Mouse (Mus musculus) A20 (cell line): ENCODE measurements around the gene Dnajb4.
"Not testable (repeated sequence)": the region's sequence is repeated elsewhere in the genome, so short reads cannot be mapped to it uniquely, and the experiment has no call there.

Experiments used
- DNase-seq: peaks from one replicate; pipeline ENCODE4 v3.0.0-alpha.2; 2011; ENCODE audit warnings: low read depth, low spot score

The Dnajb4 gene

DNA sequence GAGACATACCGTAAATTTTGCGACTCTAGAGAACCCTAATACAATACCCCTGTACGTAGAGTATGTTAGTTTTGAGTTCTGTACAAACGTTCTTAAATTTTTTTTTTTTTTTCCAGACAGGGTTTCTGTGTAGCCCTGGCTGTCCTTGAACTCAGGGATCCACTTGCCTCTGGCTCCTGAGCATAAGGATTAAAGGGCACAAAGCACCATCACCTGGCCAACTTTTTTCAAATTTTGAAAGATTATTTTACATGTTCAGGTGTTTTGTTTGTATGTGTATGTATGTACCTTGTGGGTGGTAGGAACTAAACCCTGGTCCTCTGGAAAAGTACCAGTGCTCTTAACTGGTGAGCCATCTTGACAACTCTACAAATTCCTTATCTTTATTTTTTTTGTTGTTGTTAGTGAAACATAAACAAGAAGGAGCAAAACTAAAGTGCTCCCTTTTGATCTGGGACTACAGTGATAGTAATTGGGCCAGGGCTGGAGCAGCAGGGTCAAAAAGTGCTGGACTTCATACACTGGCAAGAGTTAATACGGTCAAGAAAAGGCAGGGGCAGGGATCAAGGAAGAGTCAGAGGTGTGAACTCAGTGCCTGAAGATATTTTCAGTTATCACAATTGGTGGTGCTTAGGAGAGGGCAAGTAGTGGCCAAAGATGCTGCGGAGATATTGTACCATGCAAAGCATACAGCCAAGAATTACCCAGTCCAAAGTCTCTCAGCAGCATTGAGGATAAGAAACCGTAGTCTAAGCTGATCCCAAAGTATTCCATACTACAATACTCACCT is 1.8 kb downstream of the Dnajb4 start:
- DNase-seq, result no peak

DNA sequence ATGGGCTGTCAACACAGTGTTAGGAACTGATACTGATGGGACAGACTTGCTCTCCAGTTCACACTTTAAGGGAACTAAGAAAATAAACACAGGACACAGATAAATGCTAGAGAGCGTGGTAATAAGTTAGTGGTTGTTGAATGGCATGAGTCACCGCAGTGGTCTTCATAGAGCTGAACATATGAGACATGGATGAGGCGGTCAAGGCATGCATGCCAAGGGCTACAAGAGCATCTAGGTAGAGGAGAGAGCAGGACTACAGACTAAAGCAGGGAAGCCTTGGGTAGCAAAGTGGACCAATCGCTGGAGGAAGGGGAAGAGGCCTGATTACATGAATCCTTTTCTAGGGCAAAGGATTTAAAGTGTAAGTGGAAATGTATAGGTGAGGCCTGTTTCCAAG is 2.9 kb downstream of the Dnajb4 start:
- no peak for DNase-seq

DNA sequence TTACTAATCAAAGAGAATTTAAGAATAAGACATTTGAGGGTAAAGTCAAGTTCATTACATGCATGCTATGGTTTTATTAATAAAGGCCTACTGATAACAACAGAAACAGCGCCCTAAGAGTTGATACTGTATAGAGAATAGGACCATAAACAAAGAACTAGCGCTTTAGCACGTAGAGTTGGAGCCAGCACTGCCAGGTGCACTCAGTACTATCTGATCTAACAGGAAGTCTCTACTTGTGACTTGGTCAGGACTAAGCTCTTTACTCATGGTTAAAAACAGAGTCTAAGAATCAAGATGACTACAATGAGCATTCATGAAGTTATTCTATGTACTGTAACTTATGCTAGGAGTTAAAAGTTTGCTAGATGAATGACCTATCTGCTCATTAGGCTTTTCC is 5.5 kb downstream of the Dnajb4 start:
- no peak for DNase-seq

DNA sequence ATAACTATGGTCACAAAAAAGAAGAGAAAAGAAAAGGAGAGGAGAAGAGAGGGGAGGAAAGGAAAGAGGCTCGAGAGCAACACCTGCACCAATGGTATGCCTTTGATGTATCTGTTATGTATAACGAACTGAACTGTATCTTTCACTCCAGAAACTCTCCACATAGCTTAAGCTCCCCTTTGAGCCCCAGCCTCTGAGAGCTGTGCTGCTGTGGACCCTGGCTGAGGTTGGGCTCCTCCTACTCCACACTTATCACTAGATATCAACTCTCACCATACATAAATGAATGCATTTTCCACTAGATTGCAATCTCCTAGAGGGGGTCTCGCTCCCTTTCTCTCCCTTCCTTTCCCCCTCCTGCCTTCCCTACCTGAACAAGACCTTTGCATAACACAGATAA is 6.1 kb downstream of the Dnajb4 start:
- DNase-seq, result no peak

DNA sequence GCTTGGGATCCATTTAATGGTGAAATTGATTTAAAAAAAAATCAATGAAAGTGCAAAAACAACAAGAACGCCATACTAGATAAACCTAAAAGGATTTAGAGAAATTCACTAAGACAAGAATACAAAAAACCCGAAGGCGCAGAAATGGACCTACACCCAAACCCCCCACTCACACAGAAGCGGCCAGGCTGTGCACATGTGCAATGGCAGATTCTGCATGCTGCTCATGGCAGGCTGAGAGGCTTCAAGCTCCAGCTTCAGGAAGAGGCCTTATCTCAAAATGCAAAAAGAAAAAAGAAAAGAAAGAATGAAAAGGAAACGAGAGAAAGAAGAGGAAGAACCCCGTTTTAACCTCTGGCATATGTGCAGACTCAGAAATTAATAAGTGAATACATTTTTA is 6.7 kb downstream of the Dnajb4 start:
- no peak for DNase-seq

DNA sequence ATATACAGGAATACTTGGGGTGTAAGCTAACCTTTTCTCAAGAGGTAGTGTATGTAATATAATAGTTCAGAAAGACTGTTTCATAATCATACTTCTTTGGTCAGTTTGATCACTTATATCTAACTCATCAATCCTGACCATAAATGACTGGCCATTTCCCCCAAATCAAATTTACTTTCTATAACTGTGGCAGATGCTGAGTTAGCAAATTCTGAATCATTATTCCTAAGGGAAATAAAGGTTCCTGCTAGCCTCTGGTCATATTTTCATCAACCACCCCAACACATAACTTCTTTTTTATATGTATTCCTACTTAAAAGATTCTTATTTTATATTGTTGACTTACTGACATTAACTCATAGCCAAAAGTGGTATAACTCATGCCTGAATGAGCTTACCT is 7.2 kb downstream of the Dnajb4 start:
- no peak for DNase-seq

DNA sequence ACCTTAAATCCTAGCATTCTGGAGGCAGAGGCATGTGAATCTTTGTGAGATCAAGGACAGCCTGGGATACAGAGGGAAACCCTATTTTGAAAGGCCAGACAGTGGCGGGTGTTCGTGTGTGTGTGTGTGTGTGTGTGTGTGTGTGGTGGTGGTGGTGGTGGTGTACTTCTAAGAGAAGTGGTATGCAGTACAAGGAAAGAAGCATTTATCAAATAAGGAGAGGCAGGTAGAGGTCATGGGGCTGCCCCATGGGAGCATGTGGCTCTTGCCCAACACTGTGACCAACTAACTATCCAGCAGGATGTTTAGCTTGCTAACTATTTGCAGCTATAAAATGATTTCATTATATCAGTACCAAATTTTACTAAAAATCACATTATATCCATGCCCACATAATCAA is 8.5 kb downstream of the Dnajb4 start:
- no peak for DNase-seq

DNA sequence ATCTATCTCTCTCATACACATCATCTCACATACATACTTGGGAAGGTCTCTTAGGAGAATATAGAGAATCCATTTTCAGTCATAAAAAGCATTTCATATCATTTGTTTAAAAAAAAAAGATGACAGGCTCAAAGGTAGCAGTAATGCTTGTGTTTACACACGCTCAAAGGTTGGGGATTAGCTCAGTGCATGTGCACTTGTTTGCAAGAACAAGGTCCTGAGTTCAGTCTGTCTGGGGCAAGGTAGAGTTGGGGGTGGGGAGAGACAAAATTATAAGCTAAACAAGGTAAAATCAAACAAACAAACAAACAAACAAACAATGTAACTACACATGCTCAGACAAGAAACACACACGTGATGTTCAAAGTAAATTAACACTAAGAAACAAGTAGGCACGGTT is 8.9 kb downstream of the Dnajb4 start:
- DNase-seq, result no peak

DNA sequence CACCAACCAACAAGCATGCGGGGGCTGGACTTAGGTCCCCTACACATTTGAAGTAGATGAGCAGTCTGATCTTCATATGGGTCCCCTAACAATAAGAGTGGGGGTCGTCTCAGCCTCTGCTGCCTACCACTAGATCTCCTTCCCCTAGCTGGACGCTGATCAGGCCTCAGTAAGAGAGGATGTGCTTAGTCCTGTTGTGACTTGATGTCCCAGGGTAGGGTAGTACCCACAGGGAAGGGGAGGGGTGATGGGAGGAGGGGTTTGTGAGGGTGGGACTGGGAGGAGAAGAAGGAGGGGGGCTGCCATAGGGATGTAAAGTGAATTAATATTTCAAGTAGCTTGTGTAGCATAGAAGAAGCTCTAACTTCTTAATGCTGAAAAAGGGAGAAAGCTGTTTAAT is 11.0 kb downstream of the Dnajb4 start:
- DNase-seq, result no peak

DNA sequence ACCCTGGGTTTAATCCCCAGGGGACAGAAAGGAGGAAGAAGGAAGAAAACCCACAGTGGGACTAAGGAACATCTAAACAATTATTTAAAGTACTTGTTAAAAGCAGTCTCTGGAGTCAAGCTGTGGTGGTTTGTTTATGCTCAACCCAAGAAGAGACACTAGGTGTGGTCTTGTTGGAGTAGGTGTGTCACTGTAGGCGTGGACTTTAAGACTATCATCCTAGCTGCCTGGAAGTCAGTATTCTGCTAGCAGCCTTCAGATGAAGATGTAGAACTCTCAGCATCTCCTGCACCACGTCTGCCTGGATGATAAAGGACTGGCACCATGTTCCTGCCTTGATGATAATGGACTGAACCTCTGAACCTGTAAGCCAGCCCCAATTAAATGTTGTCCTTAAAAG is 12.9 kb downstream of the Dnajb4 start:
- not testable (repeated sequence) for DNase-seq

DNA sequence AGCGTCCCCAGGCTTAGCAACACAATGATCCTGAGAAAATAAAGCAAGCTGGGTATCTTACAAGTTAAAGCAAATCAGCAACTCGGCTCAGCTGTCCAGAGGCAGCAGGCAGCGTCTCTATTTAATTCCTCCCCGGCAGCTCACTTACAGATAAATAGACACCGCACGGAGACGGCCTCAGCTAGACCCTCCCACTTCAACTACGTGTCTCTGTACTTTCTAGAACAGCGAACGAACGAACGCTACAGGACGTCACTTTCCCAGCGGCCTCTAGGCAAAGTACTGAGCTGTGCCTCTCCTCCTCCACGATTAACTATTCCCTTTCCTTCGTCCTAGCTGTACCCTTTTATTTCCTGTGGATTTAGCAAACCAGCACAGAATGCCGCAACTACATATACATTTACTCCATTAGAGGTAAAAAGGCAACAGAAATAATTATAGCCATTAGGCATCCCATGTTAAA is 16.4 kb downstream of the Dnajb4 start:
- peak; percentile 87 for DNase-seq

DNA sequence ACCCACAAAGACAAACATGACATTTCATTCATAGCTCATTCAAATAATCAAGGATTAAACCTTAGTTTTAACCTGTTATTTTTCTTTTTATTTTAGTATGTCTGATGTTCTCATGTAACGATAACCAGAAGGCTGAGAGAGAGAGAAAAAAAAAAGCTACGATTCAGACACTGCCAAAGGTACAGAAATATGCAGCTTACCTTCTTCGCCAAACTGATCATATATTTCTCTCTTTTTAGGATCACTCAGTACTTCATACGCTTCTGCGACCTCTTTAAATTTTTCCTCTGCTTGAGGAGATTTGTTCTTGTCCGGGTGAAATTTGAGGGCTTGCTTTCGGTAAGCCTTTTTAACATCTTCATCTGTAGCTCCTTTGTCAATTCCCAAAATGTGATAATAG is 16.9 kb downstream of the Dnajb4 start:
- DNase-seq, result no peak

DNA sequence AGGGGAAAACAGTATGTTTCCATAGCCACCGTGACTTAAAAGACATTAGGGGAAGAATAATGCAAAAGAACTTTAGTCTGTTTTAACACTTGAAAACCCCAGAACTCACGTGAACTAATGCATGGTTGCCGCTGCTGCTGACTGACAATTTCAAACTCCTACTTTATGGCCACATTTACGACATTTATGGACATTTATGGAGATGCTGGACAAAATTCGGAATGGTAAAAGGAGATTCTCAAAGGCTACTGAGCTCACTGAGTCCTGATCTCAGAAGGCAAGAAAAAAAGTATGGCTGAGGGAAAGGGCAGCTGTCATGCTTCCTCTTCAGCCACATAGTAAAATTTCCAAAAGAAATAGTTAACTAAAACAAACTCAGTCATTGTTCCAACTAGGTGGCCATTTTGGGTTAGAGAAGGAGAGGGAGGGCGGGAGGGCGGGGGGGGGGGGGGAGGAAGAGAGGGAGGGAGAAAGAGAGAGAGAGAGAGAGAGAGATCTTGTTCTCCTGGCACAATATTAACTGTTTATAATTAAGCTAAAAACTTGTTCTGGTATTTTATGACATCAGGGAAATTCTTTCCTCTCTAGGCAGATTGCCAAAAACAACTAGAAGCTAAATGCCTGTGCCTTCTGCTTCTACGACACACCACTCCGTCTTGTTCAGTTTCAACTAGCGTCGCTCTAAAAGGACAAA is 17.7 kb downstream of the Dnajb4 start:
- peak; percentile 61 for DNase-seq

DNA sequence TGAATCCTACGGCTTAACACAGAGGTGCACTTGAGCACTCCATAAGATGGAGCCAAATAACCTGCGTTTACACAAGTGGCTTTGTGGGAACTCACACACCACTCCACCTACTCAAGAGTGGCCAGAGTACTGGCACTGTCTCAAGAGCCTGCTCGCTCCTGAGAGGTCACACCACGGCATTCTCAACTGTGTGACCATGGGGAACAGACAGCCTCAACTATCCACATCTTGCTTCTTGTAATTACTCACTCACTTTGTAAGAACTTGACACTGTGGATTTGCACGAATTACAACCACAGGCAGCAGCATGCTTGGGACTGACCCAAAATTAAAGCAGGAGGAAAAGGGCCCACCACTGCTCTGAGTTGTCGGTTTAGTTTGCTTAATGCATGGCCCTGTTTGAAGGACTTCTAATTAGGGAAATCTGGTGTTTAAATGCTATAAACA is 18.3 kb downstream of the Dnajb4 start:
- DNase-seq, result peak; percentile 27

DNA sequence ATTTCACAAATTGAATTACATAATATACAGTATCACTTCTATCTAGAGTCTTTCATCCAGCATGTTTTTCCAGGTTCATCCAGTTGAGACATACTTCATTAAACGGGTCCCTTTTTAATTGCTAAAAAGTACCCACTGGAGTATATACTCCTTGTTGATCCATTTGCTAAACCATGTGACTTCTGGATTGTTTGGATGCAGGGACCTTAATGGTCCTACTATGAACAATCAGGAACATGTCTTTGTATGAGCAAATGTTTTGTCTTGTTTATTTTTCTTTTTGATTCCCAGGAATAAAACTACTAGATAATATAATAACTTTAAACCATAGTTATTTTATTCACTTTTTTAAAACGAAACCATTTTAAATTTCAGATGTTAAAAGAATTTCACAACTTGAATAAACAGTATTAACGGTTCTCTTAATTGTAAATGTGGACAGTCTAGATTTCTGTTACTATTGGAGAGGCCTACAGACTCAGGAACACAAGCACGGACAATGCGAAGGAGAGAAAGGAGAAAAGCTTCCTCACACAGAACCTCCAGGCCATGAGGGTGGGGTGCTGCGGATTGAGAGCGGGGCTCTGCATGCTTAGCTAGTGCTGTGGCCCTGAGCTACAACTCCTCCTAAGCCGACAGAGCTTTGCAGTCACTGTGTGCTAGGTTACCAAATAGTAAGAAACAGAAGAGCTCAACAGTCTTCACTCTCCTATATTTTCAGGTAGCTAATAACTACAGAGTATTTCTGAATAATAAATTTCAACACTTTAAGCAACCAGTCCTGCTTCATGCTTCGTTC is 19.2 kb downstream of the Dnajb4 start:
- no peak for DNase-seq

DNA sequence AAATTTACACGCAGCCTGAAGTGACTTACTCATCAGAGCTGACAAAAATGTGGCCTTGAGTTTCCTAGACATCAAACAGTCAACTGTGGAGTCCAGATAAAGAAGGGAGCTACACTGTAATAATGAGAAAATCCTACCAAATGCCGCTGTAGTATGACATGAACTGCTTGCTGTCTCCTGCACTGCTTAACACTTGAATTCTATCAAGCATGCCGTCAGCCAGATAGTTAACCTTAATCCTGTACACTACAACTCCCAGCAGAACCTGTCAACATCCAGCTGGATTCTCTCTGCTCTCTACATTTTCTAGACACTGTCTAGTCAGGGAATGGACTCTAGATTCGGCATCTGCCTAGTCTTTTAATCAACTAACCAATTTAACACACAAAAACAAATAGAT is 20.8 kb downstream of the Dnajb4 start:
- DNase-seq, result no peak

DNA sequence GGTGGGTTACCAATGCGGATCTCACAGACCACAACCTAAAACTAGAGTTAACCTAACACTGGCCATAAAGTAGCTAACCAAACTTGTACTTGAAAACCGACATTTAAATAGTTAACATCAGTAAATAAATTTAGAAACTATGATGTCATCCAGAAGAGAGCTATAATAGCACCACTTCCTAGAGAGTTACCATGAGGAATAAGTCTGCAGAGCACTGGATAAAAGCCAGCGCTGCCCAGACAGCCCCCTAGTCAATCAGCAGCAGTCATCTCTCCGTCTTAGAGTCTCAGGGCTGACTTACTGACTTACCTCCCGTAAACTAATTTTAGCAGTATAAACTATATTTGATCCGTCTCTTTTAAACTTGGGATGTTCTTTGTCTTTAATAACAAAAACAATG is 24.0 kb downstream of the Dnajb4 start:
- DNase-seq, result no peak

DNA sequence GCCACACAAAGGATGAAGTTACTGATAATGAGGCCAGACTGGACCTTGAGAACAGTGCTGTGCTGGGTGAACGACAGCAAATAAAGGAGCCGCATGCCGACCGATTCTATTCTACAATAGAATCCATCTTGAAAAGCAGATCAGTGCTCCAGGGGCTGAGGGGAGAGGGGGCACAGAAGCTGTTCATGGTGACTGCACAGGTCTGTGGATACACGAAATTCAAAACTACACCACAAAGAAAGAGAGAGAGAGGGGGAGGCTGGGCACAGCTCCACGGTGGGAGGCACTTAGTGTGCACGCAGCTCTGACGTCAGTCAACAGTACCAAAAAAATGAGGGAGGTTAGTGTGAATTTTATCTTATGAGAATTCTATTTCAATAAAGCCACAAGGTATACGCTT is 26.6 kb downstream of the Dnajb4 start:
- no peak for DNase-seq

DNA sequence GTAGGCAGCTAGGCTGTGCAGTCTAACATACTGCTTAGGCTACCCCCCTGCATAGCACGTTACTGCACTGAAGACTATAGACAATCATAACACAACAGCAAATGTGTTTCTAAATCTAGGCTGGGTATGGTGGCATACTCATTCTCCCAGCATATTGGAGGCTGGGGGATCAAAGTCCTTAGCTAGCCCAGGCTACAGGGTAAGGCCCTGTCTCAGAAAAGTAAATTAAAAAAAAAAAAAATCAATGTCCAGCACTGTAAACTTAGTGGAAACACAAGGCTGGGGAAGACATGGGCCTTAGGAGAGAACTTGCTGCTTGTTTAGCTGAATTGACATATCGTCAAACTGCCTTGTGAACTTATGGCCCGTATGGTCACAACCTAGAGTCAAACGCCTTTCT is 29.5 kb downstream of the Dnajb4 start:
- DNase-seq, result no peak

DNA sequence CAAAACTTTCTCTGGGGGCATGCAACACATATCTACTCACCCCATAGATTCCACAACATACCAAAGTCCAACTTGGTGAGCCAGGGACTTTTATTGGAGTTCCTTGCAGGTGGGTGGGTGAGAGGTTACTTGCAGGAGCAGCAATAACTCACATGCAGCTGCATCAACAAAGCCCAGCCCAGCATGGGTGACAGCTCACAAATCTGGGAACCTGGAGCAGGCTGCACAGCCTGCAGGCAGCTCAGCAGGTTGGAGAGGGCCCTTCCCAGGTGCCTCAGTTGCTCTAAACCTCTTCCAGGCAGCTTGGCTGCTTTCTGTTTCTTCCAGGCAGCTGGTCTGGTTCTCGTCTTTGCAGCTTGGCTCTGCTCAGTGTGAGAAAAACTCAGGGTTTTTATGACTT is 30.8 kb downstream of the Dnajb4 start:
- DNase-seq, result no peak

DNA sequence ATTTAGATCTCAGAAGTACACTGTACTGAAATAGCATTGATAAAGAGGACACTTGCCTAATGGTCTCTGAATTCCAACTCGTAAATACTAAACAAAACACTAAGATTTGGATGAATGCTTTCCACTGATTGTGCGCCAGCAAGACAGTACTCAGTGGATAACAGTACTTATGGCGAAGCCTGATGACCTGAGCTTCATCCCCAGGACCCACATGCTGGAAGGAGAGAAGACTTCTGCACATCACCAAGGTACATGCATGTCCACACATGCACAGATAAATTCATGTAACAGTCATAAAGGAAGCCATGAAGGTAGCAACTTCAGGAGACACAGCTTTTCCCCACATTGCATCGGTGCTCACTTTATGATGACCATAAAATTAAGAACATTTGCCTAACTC is 31.3 kb downstream of the Dnajb4 start:
- DNase-seq, result no peak

DNA sequence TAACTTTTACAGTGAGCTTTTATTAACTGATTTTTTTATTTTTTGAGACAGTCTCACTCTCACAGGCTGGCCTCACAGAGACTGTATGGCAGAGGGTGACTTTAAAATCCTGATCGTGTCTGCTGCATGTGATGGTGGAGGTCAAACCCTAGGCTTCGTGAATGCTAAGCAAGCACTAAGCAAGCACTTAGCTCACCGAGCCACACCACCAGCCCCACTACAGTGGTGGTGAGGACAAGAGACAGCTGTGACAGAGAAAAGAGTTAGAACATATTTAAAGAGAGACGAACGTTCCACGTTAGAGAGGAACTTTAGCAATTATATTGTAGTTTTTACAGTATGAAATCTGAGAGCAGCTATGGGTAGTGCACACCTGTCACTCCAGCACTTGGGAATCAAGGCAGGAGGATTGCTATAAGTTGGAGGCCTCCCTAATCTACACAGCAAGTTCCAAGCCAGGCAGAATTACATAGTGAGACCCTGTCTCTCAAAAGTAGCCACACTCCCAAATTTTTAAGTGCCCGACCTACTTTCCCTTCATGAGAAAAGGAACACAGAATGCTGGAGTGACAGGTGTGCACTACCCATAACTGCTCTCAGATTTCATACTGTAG is 37.7 kb downstream of the Dnajb4 start:
- DNase-seq, result no peak
